Mouse (Mus musculus): ENCODE data around the gene Frmd5.

The Frmd5 gene

GRCm38 (mm10) chr2:121683606-121684005 is 123.3 kb downstream of the Frmd5 start:
- in situ Hi-C loops (cut with MboI, MseI): no loop called here

DNA sequence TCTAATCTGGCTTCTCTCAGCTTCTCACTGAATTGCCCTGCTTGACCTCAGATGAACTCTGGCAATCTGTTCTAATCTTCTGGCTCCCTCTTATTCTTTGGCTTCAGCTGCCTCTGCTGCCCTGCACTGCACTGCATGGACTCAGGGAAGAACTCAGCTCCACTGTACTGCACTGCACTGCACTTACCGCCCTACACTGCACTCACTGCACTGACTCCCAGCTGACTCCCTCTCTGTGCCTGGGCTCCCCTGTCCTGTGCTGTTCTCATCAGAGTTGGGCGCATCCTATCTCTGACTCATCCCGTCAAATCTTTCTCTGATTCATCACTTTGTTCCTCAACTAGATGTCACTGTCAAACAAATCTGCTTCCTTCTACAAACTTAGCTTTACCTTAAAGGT is 124.5 kb downstream of the Frmd5 start:
- in situ Hi-C loops (cut with MboI, MseI): no loop called here

GRCm38 (mm10) chr2:121679711-121680110 is 127.2 kb downstream of the Frmd5 start:
- in situ Hi-C loops (cut with MboI, MseI): no loop called here

- in situ Hi-C loops (cut with MboI, MseI): no loop called here
Measured at GRCm38 (mm10) chr2:121677649-121677986, 129.3 kb downstream of the Frmd5 start.

DNA sequence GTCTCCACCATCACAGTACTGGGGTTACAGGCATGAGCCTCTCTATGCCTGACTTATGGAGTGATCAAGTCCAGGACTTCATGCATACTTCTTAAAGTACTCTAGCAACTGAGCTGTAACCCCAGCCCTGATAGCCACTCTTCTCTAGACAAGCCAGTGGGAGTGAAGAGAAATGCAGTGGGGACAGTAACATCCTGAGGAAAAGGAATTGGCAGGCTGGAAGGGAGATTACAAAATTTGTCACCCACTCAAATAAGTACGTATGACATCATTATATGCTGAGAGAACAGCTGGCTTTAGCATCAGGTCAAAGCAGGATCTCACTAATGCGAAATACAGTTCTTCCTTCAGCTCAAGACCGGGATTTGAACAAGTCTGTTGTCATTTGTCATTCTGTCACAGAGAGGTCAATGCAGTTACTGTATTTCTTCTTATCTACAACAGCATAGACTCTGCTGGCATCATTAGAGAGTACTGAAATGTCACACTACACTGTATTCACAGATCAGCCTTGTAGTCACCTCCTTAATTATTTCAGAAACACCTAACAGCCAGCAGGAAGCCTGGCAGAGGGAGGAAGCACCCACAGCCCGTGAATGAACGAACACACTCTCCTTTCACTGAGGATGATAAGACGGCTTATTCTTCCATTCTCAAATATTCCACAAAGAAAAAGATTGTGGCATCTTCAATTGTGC is 129.8 kb downstream of the Frmd5 start:
- in situ Hi-C loops (cut with MboI, MseI): no loop called here

DNA sequence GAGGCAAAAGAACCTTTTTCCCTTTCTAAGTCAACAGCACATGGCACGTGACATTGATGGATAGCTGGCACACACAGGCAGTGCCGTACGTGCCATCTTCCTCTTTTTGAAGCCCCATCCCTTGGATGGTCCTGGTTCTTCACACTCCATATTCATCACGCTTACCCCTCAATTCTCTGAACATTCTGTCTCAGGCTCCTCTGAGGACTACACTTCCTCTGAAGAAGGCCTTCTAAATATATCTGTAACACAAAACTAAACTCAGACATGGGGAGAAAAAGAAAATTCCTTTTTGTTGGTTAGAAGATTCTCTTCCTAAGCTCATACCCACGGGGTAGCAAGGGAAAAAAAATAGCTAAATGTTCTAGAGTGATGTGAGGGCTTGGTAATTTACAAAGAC is 131.0 kb downstream of the Frmd5 start:
- in situ Hi-C loops (cut with MboI, MseI): no loop called here

DNA sequence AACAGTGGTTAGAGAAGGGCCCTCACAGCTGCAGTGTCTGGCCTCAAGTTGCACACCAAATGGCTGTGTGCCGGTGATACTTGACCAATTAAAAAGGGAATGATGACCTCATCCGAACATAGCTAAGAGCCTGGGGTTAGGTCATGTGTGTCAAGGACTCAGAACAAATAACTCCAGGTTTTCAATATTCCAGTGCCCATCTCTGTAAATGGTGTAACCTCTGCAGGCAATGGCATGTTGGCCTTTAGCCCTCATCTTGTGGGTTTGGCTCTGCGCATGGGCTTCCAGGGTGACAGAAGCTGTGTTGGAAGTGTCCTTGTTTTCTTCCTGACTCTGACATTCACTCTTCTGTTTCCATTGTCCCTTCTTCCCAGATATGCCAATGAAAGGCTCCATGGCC is 131.8 kb downstream of the Frmd5 start:
- in situ Hi-C loops (cut with MboI, MseI): no loop called here

DNA sequence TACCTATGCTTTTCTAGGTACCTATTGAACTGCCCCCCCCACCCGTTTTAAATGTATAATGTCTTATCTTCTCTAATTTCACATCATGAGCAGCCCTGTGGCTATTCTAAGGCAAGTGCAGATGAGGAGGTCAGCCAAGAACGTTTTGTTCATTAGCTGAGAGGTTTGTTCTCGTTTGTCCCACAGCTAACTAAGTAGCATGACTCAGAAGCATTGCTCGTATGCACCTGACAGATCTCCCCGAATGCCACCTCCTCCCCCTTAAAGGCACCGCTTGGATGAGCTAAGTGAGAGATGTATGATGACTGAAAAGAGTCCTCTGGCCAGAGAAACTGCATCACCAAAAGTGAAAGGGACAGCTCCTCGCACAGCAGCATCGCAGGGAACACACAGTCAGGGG is 132.7 kb downstream of the Frmd5 start:
- in situ Hi-C loops (cut with MboI, MseI): no loop called here

DNA sequence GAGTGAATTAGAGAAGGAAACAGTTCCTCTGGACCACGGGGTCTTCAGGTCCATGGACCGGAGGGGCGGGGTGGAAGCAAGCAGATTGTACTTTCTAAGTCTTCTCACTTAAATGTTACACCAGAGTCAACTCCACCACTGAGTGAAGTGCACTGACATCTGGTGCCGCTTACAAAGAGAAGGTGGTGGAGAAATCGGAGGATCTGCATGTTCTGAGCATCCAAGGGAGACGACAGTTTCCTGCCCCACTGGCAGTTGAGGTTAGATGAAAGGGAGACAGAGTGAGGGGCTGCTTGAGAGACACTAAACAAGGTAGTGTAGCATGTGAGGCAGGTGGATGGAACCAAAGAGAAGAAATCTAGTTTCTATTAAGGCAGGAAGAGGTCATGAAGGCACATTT is 137.0 kb downstream of the Frmd5 start:
- in situ Hi-C loops (cut with MboI, MseI): no loop called here

DNA sequence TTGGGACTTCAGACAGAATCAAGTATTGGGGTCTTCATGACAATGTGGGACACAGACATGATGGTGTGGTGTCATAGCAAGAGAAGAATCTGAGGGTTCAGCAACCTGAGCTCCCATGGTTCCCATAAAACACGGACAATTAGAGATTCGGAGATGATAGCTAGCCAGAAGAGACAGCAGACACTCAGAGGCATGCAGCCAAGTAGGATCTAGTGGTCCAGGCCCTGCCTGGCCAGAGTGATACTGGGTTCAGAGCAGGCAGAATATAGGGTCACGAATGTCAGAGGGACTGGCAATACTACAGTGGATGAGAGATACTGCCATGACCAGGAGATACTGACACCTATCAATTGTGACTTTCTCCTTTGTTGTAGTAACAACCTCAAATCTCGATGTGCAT is 138.6 kb downstream of the Frmd5 start:
- in situ Hi-C loops (cut with MboI, MseI): no loop called here

GRCm38 (mm10) chr2:121661160-121661502 is 145.8 kb downstream of the Frmd5 start:
- in situ Hi-C loops (cut with MboI, MseI): no loop called here

DNA sequence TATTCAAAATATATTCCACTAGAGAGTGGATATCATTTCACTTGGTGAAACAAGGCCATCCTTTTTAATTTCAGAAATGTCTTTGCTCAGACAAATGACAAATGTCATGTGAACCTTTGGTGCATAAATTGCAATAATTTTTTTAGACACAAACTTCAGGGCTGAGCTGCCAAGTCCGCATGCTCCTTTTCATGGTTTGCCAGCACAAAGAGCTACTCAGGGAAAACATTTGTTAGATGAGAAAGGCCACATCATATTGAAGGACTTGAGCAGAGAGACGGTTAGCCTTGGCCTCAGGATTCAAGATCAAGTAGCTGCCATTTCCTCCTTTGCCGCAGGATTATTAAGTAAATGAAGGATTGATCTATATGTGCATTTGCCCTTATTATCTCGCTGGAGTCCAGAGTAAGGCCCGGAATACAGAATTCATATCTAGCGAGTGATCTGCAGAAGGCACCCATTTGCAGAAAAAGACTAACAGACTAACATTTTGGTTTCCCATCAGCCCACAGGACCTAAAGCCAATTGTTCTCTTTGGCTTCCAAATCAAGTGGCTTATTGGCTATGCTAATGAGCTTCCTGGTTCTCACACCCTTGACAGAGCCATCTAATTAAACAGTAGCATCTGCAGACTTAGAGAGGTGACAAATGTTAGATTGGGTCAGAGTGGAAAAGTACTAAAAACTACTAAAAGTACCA is 146.3 kb downstream of the Frmd5 start:
- in situ Hi-C loops (cut with MboI, MseI): no loop called here

- in situ Hi-C loops (cut with MboI, MseI): no loop called here
Measured at GRCm38 (mm10) chr2:121659350-121659749, 147.5 kb downstream of the Frmd5 start.

DNA sequence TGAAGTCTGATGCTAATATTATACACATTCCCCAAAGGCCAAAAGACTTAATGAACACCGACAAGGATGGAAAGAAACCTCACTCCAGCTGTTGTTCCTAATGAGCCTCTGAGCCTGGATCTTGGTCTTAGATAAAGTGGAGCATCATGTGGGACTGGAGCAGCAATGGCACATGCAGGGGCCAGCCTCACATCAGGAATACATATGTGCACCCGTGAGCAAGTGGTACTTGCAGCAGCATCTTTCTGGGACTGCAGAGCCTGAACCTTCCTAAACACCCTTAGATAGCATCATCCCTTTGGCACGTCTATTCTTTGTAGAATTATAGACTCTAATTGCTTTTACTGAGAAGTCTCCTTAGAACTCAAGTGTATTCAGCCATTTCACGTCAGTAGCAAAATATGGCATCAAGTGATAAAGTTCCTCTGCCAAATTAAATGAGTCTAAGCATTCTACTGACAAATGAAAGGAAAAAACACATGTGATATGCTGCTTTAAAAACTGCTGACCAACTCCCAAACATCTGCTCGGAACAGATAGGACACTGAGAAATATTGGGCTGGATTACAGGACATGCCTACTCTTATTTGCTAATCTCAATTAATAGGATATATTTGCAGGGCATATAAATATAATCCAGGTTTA is 148.6 kb downstream of the Frmd5 start:
- in situ Hi-C loops (cut with MboI, MseI): no loop called here

DNA sequence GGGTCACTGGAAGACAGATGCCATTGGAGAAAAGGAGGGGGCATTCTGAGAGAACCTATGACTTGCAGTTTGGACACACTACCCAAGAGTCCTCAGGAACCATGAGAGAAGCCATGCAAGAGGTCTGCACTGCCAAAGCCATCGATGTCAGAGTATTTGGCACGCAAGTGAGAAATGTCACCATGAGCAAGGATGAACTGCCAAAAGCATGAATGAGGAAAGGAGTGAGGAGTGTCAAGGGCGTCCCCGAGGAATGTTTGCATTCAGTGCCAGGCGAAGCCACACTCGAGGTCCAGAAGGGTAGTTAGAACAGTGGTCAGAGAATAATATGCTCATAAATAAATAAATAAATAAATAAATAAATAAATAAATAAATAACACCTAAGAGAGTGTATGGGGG is 150.9 kb downstream of the Frmd5 start:
- in situ Hi-C loops (cut with MboI, MseI): no loop called here

GRCm38 (mm10) chr2:121655106-121655505 is 151.8 kb downstream of the Frmd5 start:
- in situ Hi-C loops (cut with MboI, MseI): no loop called here

GRCm38 (mm10) chr2:121646528-121646927 is 160.4 kb downstream of the Frmd5 start:
- in situ Hi-C loops (cut with MboI, MseI): no loop called here

GRCm38 (mm10) chr2:121642934-121643333 is 164.0 kb downstream of the Frmd5 start:
- in situ Hi-C loops (cut with MboI, MseI): no loop called here

DNA sequence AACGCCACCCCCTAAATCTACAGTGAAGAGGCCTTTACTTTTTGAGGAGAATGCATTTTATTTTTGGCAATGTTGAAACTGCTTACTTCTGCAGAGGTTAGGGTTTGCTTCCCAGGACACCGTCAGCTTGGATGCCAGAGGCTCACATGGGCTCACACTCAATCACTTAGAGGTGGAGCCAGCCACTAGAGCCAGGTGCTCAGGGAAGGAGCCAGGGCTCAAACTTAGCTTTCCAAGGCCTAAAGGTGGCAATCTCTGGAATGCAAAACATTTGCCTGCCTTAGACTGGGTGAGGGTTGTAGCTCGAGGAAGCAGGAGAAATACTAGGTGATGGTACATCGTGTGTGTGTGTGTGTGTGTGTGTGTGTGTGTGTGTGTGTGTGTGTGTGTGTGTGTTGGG is 174.8 kb downstream of the Frmd5 start:
- in situ Hi-C loops (cut with MboI, MseI): no loop called here

GRCm38 (mm10) chr2:121630286-121630685 is 176.6 kb downstream of the Frmd5 start:
- in situ Hi-C loops (cut with MboI, MseI): no loop called here

- in situ Hi-C loops (cut with MboI, MseI): no loop called here
Measured at GRCm38 (mm10) chr2:121628290-121628689, 178.6 kb downstream of the Frmd5 start.

DNA sequence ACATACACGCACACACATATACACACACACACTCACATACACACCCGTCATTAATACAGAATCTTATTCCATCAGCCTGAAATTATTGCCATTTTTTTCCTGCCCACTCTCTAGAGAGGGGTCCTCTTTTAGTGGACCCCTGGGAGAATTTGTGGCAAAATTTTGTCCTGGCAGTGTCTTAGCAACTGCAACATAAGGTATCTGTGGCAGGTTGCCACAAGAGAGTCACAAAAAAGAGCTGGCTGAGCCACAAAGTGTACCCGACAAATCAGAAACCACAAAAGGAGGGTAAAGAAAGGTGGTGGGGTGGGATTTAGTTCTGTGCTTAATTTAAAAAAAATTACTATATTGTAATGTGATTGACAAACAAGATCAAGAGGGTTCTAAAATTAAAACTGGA is 181.0 kb downstream of the Frmd5 start:
- in situ Hi-C loops (cut with MboI, MseI): no loop called here
